Mouse (Mus musculus): ENCODE results near the gene Hoxd4.

DNA sequence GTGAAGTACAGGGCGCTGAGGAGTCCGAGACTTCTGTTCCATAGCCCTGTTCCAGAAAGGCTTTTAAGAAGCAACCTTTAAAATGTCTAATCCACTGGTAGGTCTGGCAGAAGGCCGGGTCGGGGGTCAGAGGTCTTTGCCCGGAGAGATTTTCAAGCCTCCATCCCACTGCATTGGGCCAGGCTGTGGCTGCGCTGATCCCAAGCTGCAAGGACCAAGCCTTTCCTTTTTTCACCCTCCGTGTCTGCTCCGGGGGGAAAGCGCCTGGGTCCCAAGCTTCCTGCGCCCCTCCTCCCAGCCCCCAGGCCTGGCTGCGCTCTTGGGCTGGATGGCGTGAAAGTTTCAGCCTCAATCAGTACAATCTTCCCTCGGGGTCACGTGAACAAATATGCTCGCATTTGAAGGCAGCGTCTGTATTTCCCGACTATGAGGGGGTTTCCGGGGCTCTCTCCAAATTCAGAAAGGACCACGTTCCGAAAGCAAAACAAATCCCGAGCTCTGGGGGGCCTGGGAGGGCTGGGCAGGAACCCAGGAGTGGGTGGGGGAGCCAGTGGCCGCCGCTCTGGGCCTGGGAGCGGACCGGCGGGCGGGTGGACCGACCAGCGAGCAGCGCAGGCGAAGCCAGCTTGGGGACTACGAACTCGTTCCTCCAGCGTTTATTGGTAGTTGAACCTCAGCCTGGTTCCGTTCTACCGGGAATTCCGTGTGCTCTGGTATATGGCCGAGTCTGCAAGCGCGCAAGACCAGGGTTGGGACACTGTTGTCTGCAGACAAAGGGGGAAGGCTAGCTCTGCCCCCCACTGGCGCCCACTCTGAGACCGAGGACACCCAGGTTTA, 24.3 kb downstream of the Hoxd4 start:
- TF ChIP-seq CTCF (IDR thresholded peaks at IDR 0.05; ENCODE audit: insufficient read depth, low read depth, low read length) (no peak), POLR2A (IDR thresholded peaks at IDR 0.05; ENCODE audit: insufficient read depth, low read depth, low read length) (no peak)

Measured in olfactory bulb, adult 2 months (tissue).